Mouse (Mus musculus): ENCODE results near the gene Ceacam13.
"Not testable (repeated sequence)": the region's sequence is repeated elsewhere in the genome, so short reads cannot be mapped to it uniquely, and the experiment has no call there.

Gene Ceacam13

GRCm38 (mm10) chr7:18009589-18009988, at the start of gene Ceacam13:
Gene Ceacam13, plus strand, starts transcription at chr7:18009889.
- no peak for ATAC-seq (ENCODE audit: low TSS enrichment)

GRCm38 (mm10) chr7:17971824-17972223, 37.9 kb upstream of the Ceacam13 start, which contains the start of gene Ceacam11:
Gene Ceacam11, plus strand, starts transcription at chr7:17972124.
- ATAC-seq (ENCODE audit: low TSS enrichment) = no peak

- ATAC-seq (ENCODE audit: low TSS enrichment) = not testable (repeated sequence)
These were observed 8.6 kb upstream of the Ceacam13 start for GRCm38 (mm10) chr7:18001131-18001530.

- no peak for ATAC-seq (ENCODE audit: low TSS enrichment)
These were observed 55.9 kb downstream of the Ceacam13 start, which contains the start of gene Ceacam12 for GRCm38 (mm10) chr7:18065629-18066028. Gene Ceacam12, plus strand, starts transcription at chr7:18065929.

Data from frontal cortex, adult (tissue).